Mouse (Mus musculus) adrenal gland (tissue): ENCODE results near the gene Dnah3.

Experiments
- intact Hi-C: fragments of 180-260 bp; cut with DNase I; formaldehyde crosslinking; loops from one replicate; pipeline ENCODE4 v1.15.1; 2025

Dnah3 gene

GRCm38 (mm10) chr7:119959091-119959490 lies 136.0 kb downstream of the Dnah3 start:
- intact Hi-C loops: loop anchor here (10.0 kb wide), 1 partner anchor 104 kb away; no protein-coding TSS in a partner anchor

GRCm38 (mm10) chr7:119957421-119957820 lies 137.7 kb downstream of the Dnah3 start:
- intact Hi-C loops: loop anchor here (10.0 kb wide), 1 partner anchor 103 kb away; no protein-coding TSS in a partner anchor

GRCm38 (mm10) chr7:119954047-119954446 lies 141.0 kb downstream of the Dnah3 start:
- intact Hi-C loops: loop anchor here (5.0 to 10.0 kb wide), 2 partner anchors 57 to 99 kb away; partner anchors contain the start of genes Dcun1d3 and Lyrm1

GRCm38 (mm10) chr7:119941569-119941968 lies 153.5 kb downstream of the Dnah3 start:
- intact Hi-C loops: no loop called here

- intact Hi-C loops: no loop called here
Observed at GRCm38 (mm10) chr7:119937036-119937435, 158.0 kb downstream of the Dnah3 start.

- intact Hi-C loops: no loop called here
Observed at GRCm38 (mm10) chr7:119936321-119936720, 158.8 kb downstream of the Dnah3 start.

GRCm38 (mm10) chr7:119928783-119929440 lies 166.2 kb downstream of the Dnah3 start:
- intact Hi-C loops: no loop called here

- intact Hi-C loops: no loop called here
Observed at GRCm38 (mm10) chr7:119921054-119921453, 174.0 kb downstream of the Dnah3 start.

GRCm38 (mm10) chr7:119920457-119920856 lies 174.6 kb downstream of the Dnah3 start:
- intact Hi-C loops: no loop called here

- intact Hi-C loops: no loop called here
Observed at GRCm38 (mm10) chr7:119911727-119912126, 183.4 kb downstream of the Dnah3 start.

GRCm38 (mm10) chr7:119906523-119907215 lies 188.4 kb downstream of the Dnah3 start:
- intact Hi-C loops: no loop called here

GRCm38 (mm10) chr7:119899386-119900057 lies 195.6 kb downstream of the Dnah3 start:
- intact Hi-C loops: loop anchor here (5.0 kb wide), 2 partner anchors 52 to 53 kb away; no protein-coding TSS in a partner anchor

GRCm38 (mm10) chr7:119898247-119898856 lies 196.7 kb downstream of the Dnah3 start:
- intact Hi-C loops: loop anchor here (5.0 kb wide), 2 partner anchors 51 to 54 kb away; no protein-coding TSS in a partner anchor

GRCm38 (mm10) chr7:119897521-119898109 lies 197.5 kb downstream of the Dnah3 start:
- intact Hi-C loops: loop anchor here (5.0 kb wide), 2 partner anchors 50 to 55 kb away; no protein-coding TSS in a partner anchor

- intact Hi-C loops: loop anchor here (5.0 kb wide), 2 partner anchors 49 to 56 kb away; no protein-coding TSS in a partner anchor
Observed at GRCm38 (mm10) chr7:119895639-119896512, 199.2 kb downstream of the Dnah3 start, which contains the start of the genes Lyrm1 and Dcun1d3. TSS of gene Lyrm1 (plus strand) at chr7:119895861. TSS of gene Dcun1d3 (minus strand) at chr7:119896298.

GRCm38 (mm10) chr7:119894818-119895544 lies 200.1 kb downstream of the Dnah3 start:
- intact Hi-C loops: loop anchor here (5.0 kb wide), 2 partner anchors 48 to 57 kb away; no protein-coding TSS in a partner anchor

GRCm38 (mm10) chr7:119892742-119893141 lies 202.3 kb downstream of the Dnah3 start:
- intact Hi-C loops: no loop called here

GRCm38 (mm10) chr7:119892198-119892597 lies 202.9 kb downstream of the Dnah3 start:
- intact Hi-C loops: no loop called here

GRCm38 (mm10) chr7:119887887-119888286 lies 207.2 kb downstream of the Dnah3 start:
- intact Hi-C loops: no loop called here
